Mouse (Mus musculus) cerebellum, postnatal 25 days (tissue): ENCODE results near the gene Cd5l.

Source experiments
- DNase-seq, 2 experiments: peaks; one replicate each; pipeline ENCODE4 v3.0.0; 2021; ENCODE audit warnings: mixed read lengths in 2 of 2

Gene Cd5l

DNA sequence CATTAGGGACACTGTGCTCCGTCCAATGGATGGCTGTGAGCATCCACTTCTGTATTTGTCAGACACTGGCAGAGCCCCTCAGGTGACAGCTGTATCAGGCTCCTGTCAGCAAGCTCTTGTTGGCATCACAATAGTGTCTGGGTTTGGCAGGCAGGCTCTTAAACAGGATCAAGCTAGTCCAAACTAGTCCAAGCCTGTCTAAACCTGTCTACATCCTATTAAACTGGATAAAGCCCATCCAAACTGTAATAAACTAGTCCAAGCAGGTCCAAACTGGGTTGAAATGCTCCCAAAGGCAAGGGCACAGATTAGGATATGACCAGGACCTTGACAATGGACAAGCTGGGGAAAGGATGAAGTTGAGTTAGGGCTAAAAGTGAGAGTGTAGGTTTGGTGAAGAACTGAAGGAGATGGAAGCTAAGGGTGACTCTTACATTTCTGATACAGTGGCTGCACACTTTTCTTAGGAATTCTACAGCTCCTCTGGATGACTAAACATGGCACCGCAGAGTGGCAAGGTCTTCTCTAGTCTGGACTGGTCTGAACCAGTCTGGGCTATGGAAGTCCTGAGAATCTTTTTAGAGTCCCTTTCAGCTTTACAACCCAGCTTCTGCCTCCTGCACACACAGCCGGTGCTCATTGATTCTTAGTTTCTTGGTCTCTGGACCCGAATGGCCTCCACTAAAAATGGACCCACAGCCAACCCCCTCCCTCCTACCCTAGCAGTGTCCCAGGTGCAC is 51.7 kb downstream of the Cd5l start:
- no peak for DNase-seq

DNA sequence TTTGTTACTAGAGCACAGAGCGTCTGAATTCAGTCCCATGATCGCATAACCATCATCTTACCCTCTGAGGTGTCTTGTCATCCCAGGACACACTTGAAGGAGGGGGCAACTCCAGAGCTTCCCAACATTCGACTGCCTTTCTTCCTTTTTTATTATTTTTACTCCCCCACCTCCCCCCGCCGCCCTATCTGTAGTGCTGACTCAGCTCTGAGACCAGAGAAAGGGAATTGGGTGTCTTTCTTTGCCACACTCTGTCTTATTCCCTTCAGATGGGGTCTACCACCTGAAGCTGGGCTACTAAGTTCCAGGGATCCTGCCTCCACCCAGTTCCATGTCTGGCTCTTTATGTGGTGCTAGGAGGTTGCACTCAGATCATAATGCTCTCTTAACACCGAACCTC is 52.9 kb downstream of the Cd5l start:
- no peak for DNase-seq

DNA sequence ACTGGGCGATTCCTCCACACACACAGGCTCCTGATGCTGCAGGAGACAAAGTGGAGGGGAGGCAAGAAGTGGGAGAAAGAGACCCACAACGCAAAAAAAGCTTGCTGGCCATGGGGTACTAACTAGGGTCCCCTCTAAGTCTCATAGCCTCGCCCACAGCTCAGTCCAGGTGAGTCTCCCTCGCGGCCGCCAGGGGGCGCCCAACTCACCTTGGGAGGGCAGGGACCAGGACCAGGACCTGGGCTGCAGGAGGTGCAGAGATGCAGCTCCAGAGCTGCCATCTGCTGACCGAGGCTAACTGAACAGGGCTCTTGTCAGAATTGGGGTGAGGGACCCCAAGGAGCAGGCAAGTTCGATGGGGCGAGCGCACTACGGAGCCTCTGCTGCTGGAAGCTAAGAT is 53.5 kb downstream of the Cd5l start:
- DNase-seq: peak; percentile 48 to 68

DNA sequence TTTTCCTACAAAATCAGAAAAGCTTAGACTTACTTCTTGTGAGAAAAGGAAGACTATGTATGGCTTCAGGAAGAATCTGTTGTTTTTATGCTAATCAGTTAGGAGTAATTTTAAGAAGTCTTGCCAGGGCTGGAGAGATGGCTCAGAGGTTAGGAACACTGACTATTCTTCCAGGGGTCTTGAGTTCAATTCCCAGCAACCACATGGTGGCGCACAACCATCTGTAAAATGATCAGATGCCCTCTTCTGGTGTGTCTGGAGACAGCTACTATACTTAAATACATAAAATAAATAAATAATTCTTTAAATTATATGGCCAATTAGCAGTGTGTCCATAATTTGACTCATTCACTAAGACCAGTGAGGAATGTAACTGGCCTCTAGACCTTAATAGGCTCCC is 63.0 kb downstream of the Cd5l start:
- no peak for DNase-seq
